Mouse (Mus musculus) MEL (cell line): ENCODE measurements around the gene Aatf.

Source experiments
- E2F4 ChIP-seq: IDR thresholded peaks from 2 replicates; pipeline ENCODE4 v1.6.1; 2011; ENCODE audit warnings: low read depth, low read length, improper control_type of control experiment, borderline replicate concordance
- POLR2A ChIP-seq, 2 experiments: IDR thresholded peaks; 2 replicates each; pipeline ENCODE4 v1.6.1; 2011 to 2012; ENCODE audit warnings: low read length in 2 of 2, mild to moderate bottlenecking in 2 of 2, control low read depth in 1 of 2, improper control_type of control experiment in 1 of 2, low read depth in 1 of 2, moderate library complexity in 1 of 2; ENCODE audit not compliant: control insufficient read depth in 1 of 2, insufficient read depth in 1 of 2, poor library complexity in 1 of 2
- SIN3A ChIP-seq: IDR thresholded peaks from 2 replicates; pipeline ENCODE4 v1.6.1; 2012; ENCODE audit warnings: low read length, improper control_type of control experiment, inconsistent platforms
- TBP ChIP-seq: IDR thresholded peaks from 2 replicates; pipeline ENCODE4 v1.8.0; 2011; ENCODE audit warnings: low read depth, low read length, improper control_type of control experiment
- ZNF384 ChIP-seq: IDR thresholded peaks from 2 replicates; pipeline ENCODE4 v1.6.1; 2012; ENCODE audit warnings: low read depth, mild to moderate bottlenecking, inconsistent platforms, low read length, improper control_type of control experiment

DNA sequence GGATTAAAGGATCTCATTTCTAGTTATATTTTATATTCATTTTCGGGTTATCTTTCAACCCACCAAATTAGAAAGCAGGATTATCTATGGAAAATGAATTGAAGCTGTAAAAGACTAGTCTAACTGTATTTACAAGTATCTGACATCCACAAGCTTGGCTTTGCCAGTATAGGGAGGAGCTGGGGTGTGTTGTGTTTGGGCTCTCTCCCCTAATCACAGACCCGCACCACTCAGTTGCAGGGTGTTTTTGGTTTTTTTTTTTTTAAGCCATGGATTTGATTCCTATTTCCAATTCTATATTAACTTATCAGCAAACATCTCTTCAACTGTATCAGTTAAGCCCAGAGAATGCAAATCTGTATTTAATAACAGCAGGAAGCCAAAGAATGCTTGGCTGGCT lies 4.1 kb upstream of the Aatf start:
- TF ChIP-seq ZNF384 (no peak), TBP (no peak), E2F4 (no peak), SIN3A (no peak), POLR2A (IDR thresholded peaks at IDR 0.05; ENCODE audit: control insufficient read depth in 1 of 2, insufficient read depth in 1 of 2, low read depth in 1 of 2, low read length in 2 of 2, poor library complexity in 1 of 2) (no peak)
